Mouse (Mus musculus): ENCODE results near the gene Arhgap44. TPM values are rescaled to one million over a fixed set of nuclear protein-coding genes. Genes with fewer than 3 reads are reported as not detected.

The Arhgap44 gene
- polyA plus RNA-seq, 1 experiment from 2014 or later, result 2.1 TPM

DNA sequence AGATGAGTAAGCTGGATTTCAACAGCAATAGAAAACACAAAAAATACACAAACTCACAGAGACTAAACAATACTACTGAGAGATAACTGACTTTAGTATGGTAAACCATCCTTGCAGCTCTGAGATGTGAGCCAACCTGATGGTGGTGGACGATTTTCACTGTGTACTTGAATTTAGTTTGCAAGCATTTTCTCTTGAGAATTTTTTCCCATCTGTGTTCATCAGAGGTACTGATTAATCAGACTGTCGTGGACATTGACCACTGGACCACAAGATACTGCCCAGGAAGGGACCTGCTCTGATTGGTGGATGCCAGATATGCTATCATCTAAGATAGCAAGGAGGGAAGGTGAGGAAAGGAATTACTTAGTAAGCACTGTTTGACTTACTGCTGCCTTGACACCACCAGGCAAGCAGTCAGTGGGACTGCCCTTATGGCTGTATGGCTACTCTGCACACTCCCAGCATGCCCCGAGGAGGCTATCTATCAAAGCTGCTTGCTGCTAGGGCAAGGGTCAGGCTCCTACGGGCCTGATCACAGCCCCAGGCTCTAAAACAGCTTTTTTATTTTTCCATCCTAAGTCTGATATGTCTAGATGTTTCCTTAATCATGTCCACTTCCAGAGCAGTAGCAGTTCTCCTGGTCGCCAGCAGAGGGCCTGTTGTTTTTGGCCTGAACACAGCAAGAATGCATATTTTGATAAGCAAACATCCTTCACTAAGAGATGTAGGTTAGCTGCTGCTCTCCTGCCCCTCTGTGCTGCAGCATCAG is 74.1 kb downstream of the Arhgap44 start:
- H3K27ac ChIP-seq (ENCODE audit: low read depth, low read length), result no peak overlapping the region
- no peak overlapping the region for H3K4me2 ChIP-seq
- H3K9ac ChIP-seq (ENCODE audit: low read depth, low read length), result no peak overlapping the region
- no peaks in the 10 kb centered on the region for H3K36me3 ChIP-seq (ENCODE audit: control insufficient read depth, insufficient read depth, low read length)
- no peaks in the 10 kb centered on the region for H3K9me3 ChIP-seq (ENCODE audit: control insufficient read depth, low read length)
- 31% methylated on average over 5 of the region's 5 CpGs for WGBS
- ATAC-seq (replicated peaks; ENCODE audit: low FRiP score), result no peak
- DNase-seq (ENCODE audit: low spot score), result no peak
- H3K4me1 ChIP-seq (replicated peaks; ENCODE audit: control insufficient read depth, insufficient read depth, low read length), result no peaks in the 10 kb centered on the region
- H3K27me3 ChIP-seq (replicated peaks; ENCODE audit: control insufficient read depth, insufficient read depth, low read length), result no peaks in the 10 kb centered on the region
- no peak overlapping the region for H3K4me3 ChIP-seq (ENCODE audit: low read depth, low read length)

DNA sequence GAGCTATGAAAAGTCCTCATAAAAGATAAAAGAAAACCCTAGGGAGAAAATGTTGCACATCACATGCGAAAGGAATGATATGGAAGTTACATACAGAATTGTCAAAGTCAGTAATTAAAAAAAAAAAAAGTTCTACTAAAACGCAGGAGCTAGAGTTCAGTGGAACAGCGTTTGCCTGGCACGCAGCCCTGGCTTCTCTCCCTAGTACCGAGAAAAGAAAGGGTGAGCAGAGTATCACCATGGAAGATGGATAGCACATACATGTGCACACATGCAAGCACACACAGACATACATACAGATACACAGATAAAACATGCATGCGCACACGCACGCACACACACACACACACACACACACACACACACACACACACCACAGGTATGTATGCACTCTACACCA is 82.0 kb downstream of the Arhgap44 start:
- Histone ChIP-seq H3K4me3 (ENCODE audit: low read depth, low read length) (no peak overlapping the region), H3K36me3 (ENCODE audit: control insufficient read depth, insufficient read depth, low read length) (no peaks in the 10 kb centered on the region), H3K27me3 (replicated peaks; ENCODE audit: control insufficient read depth, insufficient read depth, low read length) (no peaks in the 10 kb centered on the region), H3K4me2 (no peak overlapping the region), H3K9me3 (ENCODE audit: control insufficient read depth, low read length) (no peaks in the 10 kb centered on the region), H3K9ac (ENCODE audit: low read depth, low read length) (no peak overlapping the region), H3K4me1 (replicated peaks; ENCODE audit: control insufficient read depth, insufficient read depth, low read length) (no peaks in the 10 kb centered on the region), H3K27ac (ENCODE audit: low read depth, low read length) (no peak overlapping the region)
- no peak for DNase-seq (ENCODE audit: low spot score)
- 88% methylated on average over 8 of the region's 8 CpGs for WGBS
- ATAC-seq (replicated peaks; ENCODE audit: low FRiP score), result no peak

DNA sequence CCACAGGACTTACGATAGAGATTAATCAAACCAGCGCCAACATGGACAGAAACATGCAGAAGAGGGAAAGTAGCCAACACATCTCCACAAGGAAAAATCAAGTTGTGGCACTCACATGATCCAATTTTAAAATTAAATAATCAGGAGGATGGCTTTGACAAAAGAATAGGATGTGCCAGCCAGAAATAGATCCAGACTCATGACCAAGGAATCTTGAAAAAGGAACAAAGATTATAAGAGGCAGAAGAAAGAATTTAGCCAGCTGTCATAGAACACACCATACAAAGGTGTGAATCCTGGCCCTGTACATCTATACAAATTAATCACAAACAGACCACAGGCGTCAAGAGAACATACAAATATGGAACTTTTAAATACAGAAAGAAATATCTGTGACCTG is 82.5 kb downstream of the Arhgap44 start:
- 88% methylated on average over 3 of the region's 3 CpGs for WGBS

DNA sequence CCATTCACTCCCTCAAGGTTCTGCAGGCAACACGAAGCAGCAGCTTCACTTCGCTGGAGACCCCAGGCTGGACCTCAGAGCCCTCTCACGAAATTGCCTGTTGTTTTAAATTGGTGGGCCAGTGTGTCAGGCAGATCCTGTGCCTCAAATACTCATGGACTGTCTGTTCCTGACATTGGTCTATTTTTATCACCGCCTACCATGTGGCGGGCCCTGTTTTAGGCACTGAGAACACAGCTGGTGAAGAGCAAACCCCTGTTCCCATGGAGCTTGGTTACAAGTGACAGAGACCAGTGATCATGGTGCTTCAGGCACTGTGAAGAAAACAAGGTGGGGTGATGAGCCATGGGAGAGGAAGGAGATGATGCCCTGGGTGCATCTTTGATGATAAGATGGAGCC is 93.2 kb downstream of the Arhgap44 start:
- DNase-seq (ENCODE audit: low spot score) (peak; percentile 20), ATAC-seq (replicated peaks; ENCODE audit: low FRiP score) (no peak)
- Histone ChIP-seq H3K4me3 (ENCODE audit: low read depth, low read length) (no peak overlapping the region), H3K9ac (ENCODE audit: low read depth, low read length) (no peak overlapping the region), H3K4me2 (no peak overlapping the region), H3K4me1 (replicated peaks; ENCODE audit: control insufficient read depth, insufficient read depth, low read length) (no peaks in the 10 kb centered on the region), H3K27ac (ENCODE audit: low read depth, low read length) (no peak overlapping the region), H3K9me3 (ENCODE audit: control insufficient read depth, low read length) (no peaks in the 10 kb centered on the region), H3K36me3 (ENCODE audit: control insufficient read depth, insufficient read depth, low read length) (no peaks in the 10 kb centered on the region), H3K27me3 (replicated peaks; ENCODE audit: control insufficient read depth, insufficient read depth, low read length) (no peaks in the 10 kb centered on the region)
- WGBS, result 83% methylated on average over 5 of the region's 5 CpGs

More for the DNA sequence above, 82.5 kb downstream of the Arhgap44 start:
- DNase-seq (ENCODE audit: low spot score), result no peak
- Histone ChIP-seq H3K9me3 (ENCODE audit: control insufficient read depth, low read length) (no peaks in the 10 kb centered on the region), H3K27me3 (replicated peaks; ENCODE audit: control insufficient read depth, insufficient read depth, low read length) (no peaks in the 10 kb centered on the region), H3K9ac (ENCODE audit: low read depth, low read length) (no peak overlapping the region), H3K4me1 (replicated peaks; ENCODE audit: control insufficient read depth, insufficient read depth, low read length) (no peaks in the 10 kb centered on the region), H3K4me2 (no peak overlapping the region), H3K36me3 (ENCODE audit: control insufficient read depth, insufficient read depth, low read length) (no peaks in the 10 kb centered on the region), H3K27ac (ENCODE audit: low read depth, low read length) (no peak overlapping the region), H3K4me3 (ENCODE audit: low read depth, low read length) (no peak overlapping the region)
- ATAC-seq (replicated peaks; ENCODE audit: low FRiP score), result no peak

DNA sequence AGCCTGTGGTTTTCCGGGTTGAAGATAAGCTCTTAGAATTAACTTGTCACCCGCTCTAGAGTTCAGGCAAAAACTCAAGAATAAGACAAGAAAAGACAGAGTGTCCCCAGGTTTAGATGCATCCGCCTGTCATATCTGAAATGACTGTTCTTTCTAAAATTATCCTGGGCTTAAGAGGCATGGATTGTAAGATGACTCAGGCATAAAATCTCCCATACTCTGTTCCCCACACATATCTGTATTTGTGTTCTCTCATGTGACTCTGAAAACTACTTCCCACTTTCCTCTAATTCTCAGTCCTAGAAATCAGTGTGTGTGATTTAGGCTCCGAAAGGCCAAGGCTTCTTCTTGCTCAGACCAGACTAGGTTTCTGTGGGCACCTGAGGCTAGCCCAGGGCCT is 93.7 kb downstream of the Arhgap44 start:
- Histone ChIP-seq H3K27me3 (replicated peaks; ENCODE audit: control insufficient read depth, insufficient read depth, low read length) (no peaks in the 10 kb centered on the region), H3K4me2 (no peak overlapping the region), H3K4me1 (replicated peaks; ENCODE audit: control insufficient read depth, insufficient read depth, low read length) (no peaks in the 10 kb centered on the region), H3K4me3 (ENCODE audit: low read depth, low read length) (no peak overlapping the region), H3K36me3 (ENCODE audit: control insufficient read depth, insufficient read depth, low read length) (no peaks in the 10 kb centered on the region), H3K9me3 (ENCODE audit: control insufficient read depth, low read length) (no peaks in the 10 kb centered on the region), H3K27ac (ENCODE audit: low read depth, low read length) (no peak overlapping the region), H3K9ac (ENCODE audit: low read depth, low read length) (no peak overlapping the region)
- 76% methylated on average over 4 of the region's 4 CpGs for WGBS
- DNase-seq (ENCODE audit: low spot score), result no peak
- no peak for ATAC-seq (replicated peaks; ENCODE audit: low FRiP score)

DNA sequence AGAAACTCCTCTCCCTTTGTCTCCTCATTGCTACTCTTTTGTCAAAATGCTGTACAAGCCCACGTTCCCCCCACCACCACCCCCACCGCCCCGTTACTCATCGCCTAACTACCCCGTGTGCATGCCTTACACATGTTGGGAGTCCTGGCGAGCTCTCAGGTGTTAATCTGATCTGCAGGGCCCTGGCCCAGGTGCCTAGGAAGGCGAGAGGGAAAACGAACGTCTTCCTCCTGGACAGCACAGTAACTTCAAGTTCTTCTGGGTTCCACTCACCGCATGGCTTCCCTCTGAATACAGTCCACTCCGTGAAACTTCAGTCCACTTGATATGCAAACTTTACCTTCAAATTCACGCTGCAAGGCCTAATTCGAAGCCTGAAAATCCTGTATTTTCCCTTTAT is 97.6 kb downstream of the Arhgap44 start:
- no peak for DNase-seq (ENCODE audit: low spot score)
- Histone ChIP-seq H3K4me1 (replicated peaks; ENCODE audit: control insufficient read depth, insufficient read depth, low read length) (no peaks in the 10 kb centered on the region), H3K27ac (ENCODE audit: low read depth, low read length) (no peak overlapping the region), H3K4me3 (ENCODE audit: low read depth, low read length) (no peak overlapping the region), H3K9me3 (ENCODE audit: control insufficient read depth, low read length) (no peaks in the 10 kb centered on the region), H3K9ac (ENCODE audit: low read depth, low read length) (no peak overlapping the region), H3K4me2 (no peak overlapping the region), H3K27me3 (replicated peaks; ENCODE audit: control insufficient read depth, insufficient read depth, low read length) (no peaks in the 10 kb centered on the region), H3K36me3 (ENCODE audit: control insufficient read depth, insufficient read depth, low read length) (no peaks in the 10 kb centered on the region)
- ATAC-seq (replicated peaks; ENCODE audit: low FRiP score), result no peak
- WGBS, result 85% methylated on average over 13 of the region's 13 CpGs

DNA sequence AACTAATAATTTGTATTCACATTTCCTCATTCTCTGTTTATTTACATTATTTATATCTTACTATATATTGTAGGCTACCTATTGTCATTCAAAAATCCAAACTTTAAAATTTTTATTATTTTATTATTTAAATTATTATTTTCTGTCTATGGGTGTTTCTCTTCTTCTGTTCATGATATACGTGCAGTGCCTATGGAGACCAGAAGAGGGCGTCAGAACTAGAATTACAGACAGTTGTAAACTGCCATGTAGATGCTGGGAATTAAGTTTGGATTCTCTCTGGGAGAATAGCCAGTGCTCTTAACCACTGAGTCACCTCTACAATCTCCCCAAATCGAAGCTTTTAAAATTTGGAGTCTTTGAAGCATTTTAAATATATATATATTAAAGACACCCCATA is 101.3 kb downstream of the Arhgap44 start:
- Histone ChIP-seq H3K4me1 (replicated peaks; ENCODE audit: control insufficient read depth, insufficient read depth, low read length) (no peaks in the 10 kb centered on the region), H3K27me3 (replicated peaks; ENCODE audit: control insufficient read depth, insufficient read depth, low read length) (no peaks in the 10 kb centered on the region), H3K4me2 (no peak overlapping the region), H3K36me3 (ENCODE audit: control insufficient read depth, insufficient read depth, low read length) (no peaks in the 10 kb centered on the region), H3K9me3 (ENCODE audit: control insufficient read depth, low read length) (no peaks in the 10 kb centered on the region), H3K4me3 (ENCODE audit: low read depth, low read length) (no peak overlapping the region), H3K9ac (ENCODE audit: low read depth, low read length) (no peak overlapping the region), H3K27ac (ENCODE audit: low read depth, low read length) (no peak overlapping the region)
- DNase-seq (ENCODE audit: low spot score) (no peak), ATAC-seq (replicated peaks; ENCODE audit: low FRiP score) (no peak)
- WGBS, result 48% methylated on average over 3 of the region's 3 CpGs

DNA sequence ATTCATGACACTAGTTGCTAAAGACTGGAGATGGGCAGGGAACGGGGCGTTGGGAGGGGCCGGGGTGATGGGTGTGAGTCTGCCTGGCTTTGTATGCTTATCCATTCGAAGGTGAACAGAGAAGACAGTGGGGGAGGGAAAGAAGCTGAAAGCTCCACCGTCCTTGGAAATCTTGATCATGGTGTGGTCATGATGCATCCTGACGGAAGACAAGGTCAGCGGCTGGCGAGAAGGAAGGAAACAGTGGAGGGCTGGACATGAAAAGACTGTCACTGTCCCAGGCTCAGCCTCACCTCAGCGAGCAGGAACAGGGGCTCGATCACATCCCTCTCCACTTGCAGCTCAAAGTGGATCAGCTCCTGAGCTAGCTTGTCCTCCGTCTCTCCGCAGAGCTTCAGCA is 103.2 kb downstream of the Arhgap44 start:
- Histone ChIP-seq H3K27ac (ENCODE audit: low read depth, low read length) (no peak overlapping the region), H3K4me1 (replicated peaks; ENCODE audit: control insufficient read depth, insufficient read depth, low read length) (no peaks in the 10 kb centered on the region), H3K27me3 (replicated peaks; ENCODE audit: control insufficient read depth, insufficient read depth, low read length) (no peaks in the 10 kb centered on the region), H3K36me3 (ENCODE audit: control insufficient read depth, insufficient read depth, low read length) (no peaks in the 10 kb centered on the region), H3K9me3 (ENCODE audit: control insufficient read depth, low read length) (no peaks in the 10 kb centered on the region), H3K4me3 (ENCODE audit: low read depth, low read length) (no peak overlapping the region), H3K4me2 (no peak overlapping the region), H3K9ac (ENCODE audit: low read depth, low read length) (no peak overlapping the region)
- WGBS, result 79% methylated on average over 12 of the region's 12 CpGs
- ATAC-seq (replicated peaks; ENCODE audit: low FRiP score), result no peak
- DNase-seq (ENCODE audit: low spot score), result no peak

DNA sequence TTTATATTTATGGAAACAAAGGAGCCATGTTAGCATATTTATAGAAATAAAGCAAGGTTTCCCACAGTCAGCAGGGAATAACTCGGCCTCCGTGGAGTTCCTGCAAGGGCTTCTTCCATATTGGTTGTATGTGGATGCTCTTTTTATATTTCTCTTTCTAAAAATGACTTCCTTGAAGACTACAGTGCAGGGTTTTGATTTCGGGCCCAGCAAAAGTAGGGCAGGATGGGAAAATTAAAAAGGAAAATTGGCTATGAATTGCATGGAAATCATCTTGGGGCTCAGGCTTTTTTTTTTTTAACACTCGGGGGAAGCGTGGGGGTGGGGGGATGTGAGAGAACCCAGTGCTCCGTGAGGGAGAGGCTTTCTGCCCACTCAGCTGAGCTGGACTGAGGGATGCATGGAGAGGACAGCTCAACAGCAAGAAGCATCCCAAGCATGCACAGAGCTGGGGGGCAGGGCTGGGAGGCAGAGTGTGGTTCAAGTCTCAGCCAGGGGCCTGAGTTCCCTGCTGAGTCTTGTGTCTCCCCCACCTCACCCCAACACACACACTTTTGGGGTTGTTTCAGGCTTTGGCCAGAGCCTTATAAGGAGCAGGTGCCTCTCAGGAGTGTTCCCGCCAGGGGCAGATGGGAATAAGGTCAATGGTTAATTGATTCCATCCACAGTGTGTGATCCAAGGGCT is 104.4 kb downstream of the Arhgap44 start:
- WGBS, result 76% methylated on average over 7 of the region's 7 CpGs
- H3K9me3 ChIP-seq (ENCODE audit: control insufficient read depth, low read length), result no peaks in the 10 kb centered on the region
- ATAC-seq (replicated peaks; ENCODE audit: low FRiP score) (no peak), DNase-seq (ENCODE audit: low spot score) (no peak)
- no peak overlapping the region for H3K27ac ChIP-seq (ENCODE audit: low read depth, low read length)
- no peak overlapping the region for H3K4me3 ChIP-seq (ENCODE audit: low read depth, low read length)
- H3K4me1 ChIP-seq (replicated peaks; ENCODE audit: control insufficient read depth, insufficient read depth, low read length), result no peaks in the 10 kb centered on the region
- no peaks in the 10 kb centered on the region for H3K27me3 ChIP-seq (replicated peaks; ENCODE audit: control insufficient read depth, insufficient read depth, low read length)
- no peak overlapping the region for H3K9ac ChIP-seq (ENCODE audit: low read depth, low read length)
- no peaks in the 10 kb centered on the region for H3K36me3 ChIP-seq (ENCODE audit: control insufficient read depth, insufficient read depth, low read length)
- no peak overlapping the region for H3K4me2 ChIP-seq
